Mouse (Mus musculus): ENCODE results near the gene Ddx17. TPM values are rescaled to one million over a fixed set of nuclear protein-coding genes. Genes with fewer than 3 reads are reported as not detected.

The Ddx17 gene
- total RNA-seq (2012; rRNA removed): 81.3 and 93.0 TPM in 2 replicates
- 79.8 and 84.6 TPM in 2 replicates for total RNA-seq (2014; rRNA removed)
- polyA plus RNA-seq (2012; ENCODE audit: insufficient read length, low read depth): 108 and 114 TPM in 2 replicates

- Histone ChIP-seq H3K4me3 (replicated peaks in 1 of 3; ENCODE audit: low read depth in 2 of 3, low read length in 2 of 3, poor library complexity in 1 of 3) (peak within 1 kb of the TSS; percentile 82 to 89 (median 87)), H3K79me2 (replicated peaks; ENCODE audit: control insufficient read depth, extremely low read depth, insufficient read depth, poor library complexity, severe bottlenecking) (peaks cover 43% of the 10 kb centered on the region), H3K27me3 (replicated peaks) (peaks cover 2% of the 10 kb centered on the region), H3K4me2 (ENCODE audit: insufficient read depth, low read depth, poor library complexity, severe bottlenecking) (no peak within 1 kb of the TSS), H3K27ac (ENCODE audit: insufficient read depth, low read depth) (peak within 1 kb of the TSS; percentile 82), H3K36me3 (replicated peaks in 1 of 2; ENCODE audit: control insufficient read depth in 1 of 2, insufficient read depth in 1 of 2, low read length in 1 of 2) (peaks cover 15 to 27% of the 10 kb centered on the region in 2 experiments), H3K4me1 (ENCODE audit: control insufficient read depth in 1 of 2, insufficient read depth in 2 of 2) (peaks cover 5 to 24% of the 10 kb centered on the region in 2 experiments; a peak in 3 of 4 replicates), H3K9ac (ENCODE audit: insufficient read depth, low read depth) (peak within 1 kb of the TSS; percentile 97), H3K9me3 (replicated peaks; ENCODE audit: low read length) (no peaks in the 10 kb centered on the region)
- dilution Hi-C loops (cut with MboI; ENCODE audit: extremely low pct_ligation_motif_present, extremely low pct_unique_long_range_greater_than_20kb, low sequenced_read_pairs) (no loop called here), in situ Hi-C loops (cut with MboI; ENCODE audit: low pct_ligation_motif_present, low pct_unique_long_range_greater_than_20kb, low sequenced_read_pairs) (no loop called here)
- peak; percentile 94 for DNase-seq (ENCODE audit: extremely low read depth)
- no peak for TF ChIP-seq NRF1 (IDR thresholded peaks at IDR 0.05; ENCODE audit: low read depth, low read length)
- no peak for TF ChIP-seq ZNF384 (IDR thresholded peaks at IDR 0.05; ENCODE audit: low read depth, low read length)
- TF ChIP-seq BHLHE40 (IDR thresholded peaks at IDR 0.05; ENCODE audit: low read depth, low read length): no peak
- no peak for TF ChIP-seq PAX5 (IDR thresholded peaks at IDR 0.05; ENCODE audit: low read length)
- peak; percentile 57; the same call in 1 of the 2 replicates for TF ChIP-seq TBP (conservative IDR thresholded peaks at IDR 0.05; ENCODE audit: low read depth, low read length)
- TF ChIP-seq POLR2A (IDR thresholded peaks at IDR 0.05; ENCODE audit: low read depth, low read length): peak; percentile 90
- no peak for TF ChIP-seq RCOR1 (conservative IDR thresholded peaks at IDR 0.05; ENCODE audit: low read depth, low read length)
- TF ChIP-seq POLR2AphosphoS2 (IDR thresholded peaks at IDR 0.05; ENCODE audit: low read depth, low read length): no peak
- TF ChIP-seq ZMIZ1 (IDR thresholded peaks at IDR 0.05; ENCODE audit: low read depth, low read length): no peak
These were observed at the start of gene Ddx17 for GRCm38 (mm10) chr15:79546410-79547288. Ddx17 (minus strand) TSS chr15:79546741.

DNA sequence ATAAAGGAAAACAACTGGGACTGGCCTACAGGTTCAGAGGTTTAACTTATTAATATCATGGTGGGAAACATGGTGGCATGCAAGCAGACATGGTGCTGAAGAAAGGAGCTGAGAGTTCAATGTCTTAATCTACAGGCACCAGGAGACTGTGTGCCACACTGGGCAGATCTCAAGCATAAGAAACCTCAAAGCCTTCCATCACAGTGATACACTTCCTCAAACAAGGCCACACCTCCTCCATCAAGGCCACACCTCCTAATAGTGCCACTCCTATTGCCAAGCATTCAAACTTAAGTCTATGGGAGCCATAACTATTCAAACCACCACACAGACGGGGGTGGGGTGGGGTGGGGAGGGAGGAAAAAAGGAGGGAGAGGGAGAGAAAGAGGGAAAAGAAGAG is 35.0 kb upstream of the Ddx17 start:
- in situ Hi-C loops (cut with MboI; ENCODE audit: low pct_ligation_motif_present, low pct_unique_long_range_greater_than_20kb, low sequenced_read_pairs) (loop anchor here (5.0 kb wide), 1 partner anchor 46 kb away; no protein-coding TSS in a partner anchor), dilution Hi-C loops (cut with MboI; ENCODE audit: extremely low pct_ligation_motif_present, extremely low pct_unique_long_range_greater_than_20kb, low sequenced_read_pairs) (no loop called here)
- Histone ChIP-seq H3K9me3 (replicated peaks; ENCODE audit: low read length) (no peaks in the 10 kb centered on the region), H3K36me3 (replicated peaks in 1 of 2; ENCODE audit: control insufficient read depth in 1 of 2, insufficient read depth in 1 of 2, low read length in 1 of 2) (no peaks in the 10 kb centered on the region), H3K79me2 (replicated peaks; ENCODE audit: control insufficient read depth, extremely low read depth, insufficient read depth, poor library complexity, severe bottlenecking) (no peaks in the 10 kb centered on the region), H3K4me2 (ENCODE audit: insufficient read depth, low read depth, poor library complexity, severe bottlenecking) (no peak overlapping the region), H3K27me3 (replicated peaks) (no peaks in the 10 kb centered on the region), H3K9ac (ENCODE audit: insufficient read depth, low read depth) (no peak overlapping the region), H3K4me1 (ENCODE audit: control insufficient read depth in 1 of 2, insufficient read depth in 2 of 2) (peaks cover 0 to 7% of the 10 kb centered on the region in 2 experiments; a peak in 2 of 4 replicates), H3K27ac (ENCODE audit: insufficient read depth, low read depth) (no peak overlapping the region), H3K4me3 (replicated peaks in 1 of 3; ENCODE audit: low read depth in 2 of 3, low read length in 2 of 3, poor library complexity in 1 of 3) (no peak overlapping the region)
- DNase-seq (ENCODE audit: extremely low read depth): peak; percentile 8
- TF ChIP-seq HCFC1 (IDR thresholded peaks at IDR 0.05; ENCODE audit: low read depth, low read length) (no peak), JUND (conservative IDR thresholded peaks at IDR 0.05; ENCODE audit: low read depth, low read length) (no peak), POLR2AphosphoS2 (IDR thresholded peaks at IDR 0.05; ENCODE audit: low read depth, low read length) (no peak), BHLHE40 (IDR thresholded peaks at IDR 0.05; ENCODE audit: low read depth, low read length) (no peak), ZC3H11A (IDR thresholded peaks at IDR 0.05; ENCODE audit: low read depth, low read length) (no peak), CHD2 (IDR thresholded peaks at IDR 0.05; ENCODE audit: low read length) (no peak), PAX5 (IDR thresholded peaks at IDR 0.05; ENCODE audit: low read length) (no peak), KAT2A (IDR thresholded peaks at IDR 0.05; ENCODE audit: insufficient replicate concordance, low read length) (no peak), RAD21 (IDR thresholded peaks at IDR 0.05; ENCODE audit: low read depth, low read length) (no peak), MXI1 (IDR thresholded peaks at IDR 0.05; ENCODE audit: low read depth, low read length) (no peak), USF1 (IDR thresholded peaks at IDR 0.05; ENCODE audit: low read depth, low read length) (no peak), E2F4 (IDR thresholded peaks at IDR 0.05; ENCODE audit: insufficient replicate concordance, low read depth, low read length) (no peak), POLR2A (IDR thresholded peaks at IDR 0.05; ENCODE audit: low read depth, low read length) (no peak), MAZ (IDR thresholded peaks at IDR 0.05; ENCODE audit: low read depth, low read length) (no peak), ETS1 (conservative IDR thresholded peaks at IDR 0.05; ENCODE audit: low read depth, low read length) (no peak), GABPA (IDR thresholded peaks at IDR 0.05; ENCODE audit: insufficient replicate concordance, low read depth, low read length) (no peak), CTCF (conservative IDR thresholded peaks at IDR 0.05 in 1 of 2, IDR thresholded peaks at IDR 0.05 in 1 of 2; ENCODE audit: low read depth in 2 of 2, low read length in 2 of 2) (no peak)

All from CH12.LX (cell line).